22 mouse cellular contexts compared by ENCODE assay signal in the genomic region with DNA sequence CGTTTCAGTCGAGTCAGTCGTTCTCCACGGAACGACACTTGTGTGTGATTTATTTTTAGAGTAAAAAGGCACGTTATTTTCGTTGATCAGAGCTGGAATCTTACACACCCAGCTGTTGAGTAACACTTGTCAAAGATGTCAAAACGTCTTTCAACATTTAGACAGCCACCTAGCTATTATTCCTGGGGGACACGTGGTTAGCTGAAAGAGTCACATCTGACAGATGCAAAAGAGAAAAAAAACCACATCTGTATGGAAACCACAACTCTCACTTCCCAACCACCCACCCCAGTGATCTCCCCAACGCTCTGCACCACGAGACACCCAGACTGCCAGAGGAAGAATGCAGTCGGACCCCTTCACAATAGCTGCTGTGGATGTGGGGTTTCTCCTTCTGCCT. TPM values are rescaled to one million over a fixed set of nuclear protein-coding genes. Genes with fewer than 3 reads are reported as not detected.
DNase-seq lines count a peak whose midpoint lies in the region; ATAC-seq and TF ChIP-seq lines count a peak whose summit lies in the region.
"Had no signal": no experiment of that assay in that cellular context is flagged by ENCODE, and none has a peak within 500 bp of the region (broad histone marks: within the 10 kb centered on the region; RNA-seq: fewer than 3 reads in every experiment).

No protein-coding gene starts in this region.

- no peaks in the 10 kb centered on the region for H3K36me3 ChIP-seq in forebrain, postnatal 0 days (ENCODE audit: insufficient read depth)
- H3K36me3 ChIP-seq in forebrain, embryonic 11.5 days (ENCODE audit: control insufficient read depth, insufficient read depth, low read length): no peaks in the 10 kb centered on the region
- H3K36me3 ChIP-seq: hindbrain, embryonic 13.5 days; midbrain, embryonic 15.5 days had no signal

- no peaks in the 10 kb centered on the region for H3K9me3 ChIP-seq in forebrain, postnatal 0 days (ENCODE audit: low read length)
- H3K9me3 ChIP-seq in forebrain, embryonic 11.5 days (ENCODE audit: control insufficient read depth, low read length): no peaks in the 10 kb centered on the region
- H3K9me3 ChIP-seq: midbrain, embryonic 15.5 days had no signal

- H3K27ac ChIP-seq in forebrain, postnatal 0 days (ENCODE audit: low read depth, low read length): no peak overlapping the region
- H3K27ac ChIP-seq in forebrain, embryonic 11.5 days (ENCODE audit: low read depth, low read length): no peak overlapping the region
- H3K27ac ChIP-seq in bone marrow, adult 2 months (ENCODE audit: control insufficient read depth, insufficient read depth, low read depth, low read length, poor library complexity): peak overlapping the region; percentile 54
- H3K27ac ChIP-seq: forebrain, embryonic 13.5 days; heart, adult 2 months; left cerebral cortex, adult 2 months; liver, embryonic 14.5 days; midbrain, embryonic 15.5 days had no signal

- WGBS in forebrain, postnatal 0 days: 47% methylated on average over 12 of the region's 12 CpGs
- 65% methylated on average over 12 of the region's 12 CpGs for WGBS in forebrain, embryonic 11.5 days
- 11% methylated on average over 12 of the region's 12 CpGs for WGBS in bone marrow, adult 2 months

- TF ChIP-seq POLR2A in bone marrow, adult 2 months (IDR thresholded peaks at IDR 0.05; ENCODE audit: borderline replicate concordance, control insufficient read depth, low read depth, low read length): no peak

- ATAC-seq in forebrain, postnatal 0 days: no peak
- no peak for ATAC-seq in forebrain, embryonic 11.5 days (replicated peaks; ENCODE audit: low FRiP score)
- peak; percentile 62; the same call in 1 of the 2 replicates for ATAC-seq in neutrophil, adult 5-6 weeks (ENCODE audit: extremely low read depth, insufficient number of reproducible peaks, low FRiP score, poor library complexity, severe bottlenecking)
- ATAC-seq: forebrain, embryonic 13.5 days; midbrain, embryonic 15.5 days had no signal

- H3K4me3 ChIP-seq in forebrain, postnatal 0 days (ENCODE audit: low read depth, low read length): no peak overlapping the region
- H3K4me3 ChIP-seq in forebrain, embryonic 11.5 days (ENCODE audit: low read depth, low read length): no peak overlapping the region
- no peak overlapping the region for H3K4me3 ChIP-seq in bone marrow, adult 2 months (replicated peaks; ENCODE audit: control insufficient read depth, low read depth, low read length)
- H3K4me3 ChIP-seq: forebrain, embryonic 13.5 days; heart, adult 2 months; hindbrain, embryonic 13.5 days; left cerebral cortex, adult 2 months; midbrain, embryonic 15.5 days; myocyte had no signal

- H3K4me2 ChIP-seq in forebrain, postnatal 0 days (ENCODE audit: low read depth): 0 out of 2 replicates have a peak overlapping the region, but pooled peaks have one; percentile 11
- no peak overlapping the region for H3K4me2 ChIP-seq in forebrain, embryonic 11.5 days (ENCODE audit: low read depth, low read length, severe bottlenecking)
- H3K4me2 ChIP-seq: forebrain, embryonic 13.5 days; hindbrain, embryonic 13.5 days; midbrain, embryonic 15.5 days had no signal

- H3K9ac ChIP-seq in forebrain, postnatal 0 days: no peak overlapping the region
- no peak overlapping the region for H3K9ac ChIP-seq in forebrain, embryonic 11.5 days (ENCODE audit: low read length)
- H3K9ac ChIP-seq: forebrain, embryonic 13.5 days; hindbrain, embryonic 13.5 days; liver, embryonic 14.5 days; midbrain, embryonic 15.5 days had no signal

- no peaks in the 10 kb centered on the region for H3K27me3 ChIP-seq in forebrain, postnatal 0 days (ENCODE audit: insufficient read depth, low read length)
- H3K27me3 ChIP-seq in forebrain, embryonic 11.5 days (ENCODE audit: control insufficient read depth, insufficient read depth, low read length): no peaks in the 10 kb centered on the region
- H3K27me3 ChIP-seq: forebrain, embryonic 13.5 days; hindbrain, embryonic 13.5 days; midbrain, embryonic 15.5 days had no signal

- TF ChIP-seq CTCF in forebrain, postnatal 0 days (IDR thresholded peaks at IDR 0.05; ENCODE audit: low read depth): no peak
- TF ChIP-seq CTCF in bone marrow, adult 2 months (IDR thresholded peaks at IDR 0.05; ENCODE audit: control insufficient read depth, insufficient read depth, low read length): no peak

- peaks cover 21% of the 10 kb centered on the region; the same call in 1 of the 2 replicates for H3K4me1 ChIP-seq in forebrain, postnatal 0 days (ENCODE audit: insufficient read depth)
- no peaks in the 10 kb centered on the region for H3K4me1 ChIP-seq in forebrain, embryonic 11.5 days (replicated peaks; ENCODE audit: control insufficient read depth, insufficient read depth, low read length)
- H3K4me1 ChIP-seq in bone marrow, adult 2 months (ENCODE audit: control insufficient read depth, insufficient read depth, low read length): peaks cover 4% of the 10 kb centered on the region

- DNase-seq in forebrain, postnatal 0 days: no peak
- DNase-seq in forebrain, embryonic 11.5 days (ENCODE audit: low spot score): no peak
- DNase-seq in spleen, postnatal 36 days (ENCODE audit: low spot score in 2 of 2): peak; percentile 24 to 25
- no peak for DNase-seq in spleen, postnatal 10 days (ENCODE audit: low spot score in 2 of 2)
- DNase-seq in layer of hippocampus, adult 11-12 months (ENCODE audit: low spot score): no peak
- DNase-seq in Muller cell, postnatal 12 days (ENCODE audit: inconsistent ontology term): no peak
- DNase-seq: adrenal gland, adult 2 months; cerebellum, adult 11 months; cerebellum, postnatal 10 days; gastrocnemius, postnatal 14 days; heart, adult 2 months; heart, postnatal 14 days; kidney, adult 8-10 months; kidney, postnatal 14 days had no signal

RNA-seq across cellular contexts. Expression of a gene that starts 21.5 kb away (rescaled TPM):
- 31.5 and 33.2 TPM in 2 replicates for total RNA-seq in forebrain, postnatal 0 days (2014; rRNA removed)
- 42.7 and 52.7 TPM in 2 replicates for polyA plus RNA-seq in forebrain, postnatal 0 days (2015; fragmentation: Nextera tagmentation; extraction: Ambion mirVana)
- 27.2 and 28.4 TPM in 2 replicates for polyA plus RNA-seq in forebrain, embryonic 11.5 days (2014; fragmentation: Nextera tagmentation; extraction: Ambion mirVana)
- polyA plus RNA-seq in bone marrow, adult 2 months (2011; ENCODE audit: insufficient read depth, insufficient read length, low replicate concordance, missing spikeins): 0.88 and 3.3 TPM in 2 replicates
- total RNA-seq in neutrophil, adult 5-6 weeks (2017): 3.4 and 4.2 TPM in 2 replicates
- polyA plus RNA-seq: myocyte had no signal

Comparison
In these comparisons a context has a peak if more than half of its experiments do, and no peak if none do; other contexts are left out.
1. DNase-seq: peak in spleen, postnatal 36 days (2 of 2); none in forebrain, postnatal 0 days (single experiment), forebrain, embryonic 11.5 days (single experiment), spleen, postnatal 10 days (0 of 2), layer of hippocampus, adult 11-12 months (single experiment) and Muller cell, postnatal 12 days (single experiment).